Mouse (Mus musculus) embryonic facial prominence, embryonic 10.5 days (tissue): Measurements from ENCODE around the gene Ppard. TPM values are rescaled to one million over a fixed set of nuclear protein-coding genes. Genes with fewer than 3 reads are reported as not detected.
A peak's percentile ranks its signal among the peaks of the same experiment; 100 is the strongest.

ENCODE experiments used
- DNase-seq: peaks from one replicate; pipeline ENCODE4 v3.0.0-alpha.2; 2017; ENCODE audit warnings: low spot score
- H3K27ac ChIP-seq: fragments of 300-500 bp; sonication (generic); replicated peaks from 2 replicates; pipeline ENCODE4 v1.5.1; 2016; ENCODE audit warnings: mild to moderate bottlenecking
- H3K27me3 ChIP-seq: fragments of 300-500 bp; sonication (generic); replicated peaks from 2 replicates; pipeline ENCODE4 v1.6.1; 2016; ENCODE audit warnings: low read depth, mild to moderate bottlenecking; ENCODE audit not compliant: poor library complexity, severe bottlenecking
- H3K36me3 ChIP-seq: fragments of 300-500 bp; sonication (generic); replicated peaks from 2 replicates; pipeline ENCODE4 v1.6.1; 2016; ENCODE audit warnings: mild to moderate bottlenecking, moderate library complexity
- H3K4me1 ChIP-seq: fragments of 300-500 bp; sonication (generic); 2 replicates; pipeline ENCODE4 v1.6.1; 2016
- H3K4me3 ChIP-seq: fragments of 300-500 bp; sonication (generic); 2 replicates; pipeline ENCODE4 v1.5.1; 2016; ENCODE audit warnings: mild to moderate bottlenecking, moderate library complexity
- H3K9me3 ChIP-seq: fragments of 300-500 bp; sonication (generic); 2 replicates; pipeline ENCODE4 v1.6.1; 2016; ENCODE audit warnings: mild to moderate bottlenecking
- WGBS: fragments of 180-500 bp; shearing (Covaris S2); methylation state at CpG from one replicate; pipeline ENCODE4 v1.1.7; 2016; 5-methylcytosine and 5-hydroxymethylcytosine counted together
- polyA plus RNA-seq: library from polyadenylated mRNA; unstranded; fragments of >200 nt; fragmentation: Nextera tagmentation; extraction: Ambion mirVana; gene quantifications from 2 replicates; pipeline ENCODE4 v1.2.1, GENCODE M21; 2016

Ppard gene
- polyA plus RNA-seq, 1 experiment from 2014 or later: 1.4 TPM

- peaks cover 52% of the 10 kb centered on the region for H3K36me3 ChIP-seq
These were observed 108.6 kb downstream of the Ppard start for GRCm38 (mm10) chr17:28341091-28341490.

GRCm38 (mm10) chr17:28344050-28344607, 111.6 kb downstream of the Ppard start:
- 33% methylated on average over 4 of the region's 4 CpGs for WGBS
- Histone ChIP-seq H3K36me3 (peaks cover 26% of the 10 kb centered on the region), H3K4me3 (peak overlapping the region; percentile 36; the same call in 1 of the 2 replicates), H3K27ac (peak overlapping the region; percentile 84), H3K4me1 (peaks cover 89% of the 10 kb centered on the region), H3K27me3 (peaks cover 35% of the 10 kb centered on the region), H3K9me3 (no peaks in the 10 kb centered on the region)
- no peak for DNase-seq

More at GRCm38 (mm10) chr17:28341091-28341490, 108.6 kb downstream of the Ppard start:
- peaks cover 59% of the 10 kb centered on the region for H3K4me1 ChIP-seq
- peak overlapping the region; percentile 26 for H3K27ac ChIP-seq
- H3K27me3 ChIP-seq: peaks cover 19% of the 10 kb centered on the region
- no peaks in the 10 kb centered on the region for H3K9me3 ChIP-seq
- WGBS: 11% methylated on average over 26 of the region's 26 CpGs
- peak; percentile 84 for DNase-seq
- H3K4me3 ChIP-seq: peak overlapping the region; percentile 45

GRCm38 (mm10) chr17:28344670-28345069, 112.2 kb downstream of the Ppard start:
- peak overlapping the region; percentile 44 for H3K4me3 ChIP-seq
- H3K9me3 ChIP-seq: no peaks in the 10 kb centered on the region
- DNase-seq: no peak
- H3K36me3 ChIP-seq: peaks cover 20% of the 10 kb centered on the region
- peaks cover 39% of the 10 kb centered on the region for H3K27me3 ChIP-seq
- peak overlapping the region; percentile 84 for H3K27ac ChIP-seq
- peaks cover 95% of the 10 kb centered on the region for H3K4me1 ChIP-seq
- 51% methylated on average over 3 of the region's 3 CpGs for WGBS

GRCm38 (mm10) chr17:28345271-28345721, 112.8 kb downstream of the Ppard start:
- 8% methylated on average over 8 of the region's 8 CpGs for WGBS

GRCm38 (mm10) chr17:28345882-28346281, 113.4 kb downstream of the Ppard start:
- Histone ChIP-seq H3K27me3 (peaks cover 39% of the 10 kb centered on the region), H3K36me3 (peaks cover 8% of the 10 kb centered on the region), H3K4me1 (peaks cover 96% of the 10 kb centered on the region), H3K27ac (peak overlapping the region; percentile 84), H3K4me3 (peak overlapping the region; percentile 44), H3K9me3 (no peaks in the 10 kb centered on the region)
- peak; percentile 61 for DNase-seq
- 6% methylated on average over 10 of the region's 10 CpGs for whole genome bisulfite sequencing

More at GRCm38 (mm10) chr17:28345271-28345721, 112.8 kb downstream of the Ppard start:
- peaks cover 14% of the 10 kb centered on the region for H3K36me3 ChIP-seq
- peaks cover 39% of the 10 kb centered on the region for H3K27me3 ChIP-seq
- H3K4me1 ChIP-seq: peaks cover 98% of the 10 kb centered on the region
- no peaks in the 10 kb centered on the region for H3K9me3 ChIP-seq
- H3K4me3 ChIP-seq: peak overlapping the region; percentile 44
- DNase-seq: no peak
- peak overlapping the region; percentile 84 for H3K27ac ChIP-seq

DNA sequence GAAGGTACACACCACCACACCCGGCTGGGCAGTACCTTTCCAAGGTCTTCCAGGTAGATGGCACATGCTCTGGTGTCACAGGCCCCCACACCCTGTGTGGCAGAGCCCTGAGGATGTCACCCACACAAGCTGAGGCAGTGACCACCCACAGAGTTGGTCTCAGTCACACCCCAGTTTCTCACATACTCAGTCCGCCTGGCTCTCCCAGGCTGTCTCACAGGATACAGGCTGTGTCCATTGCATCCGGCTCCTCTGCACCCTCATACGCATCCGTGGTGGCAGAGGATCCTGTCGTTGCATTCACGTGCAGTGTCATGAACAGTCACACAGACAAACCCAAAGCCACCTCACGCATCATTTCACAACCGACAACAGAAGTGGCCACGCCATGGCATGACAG, 114.8 kb downstream of the Ppard start:
- no peak for DNase-seq
- Histone ChIP-seq H3K36me3 (0 out of 2 replicates have a peak, but pooled peaks cover 2% of the 10 kb centered on the region), H3K27me3 (peaks cover 43% of the 10 kb centered on the region), H3K4me1 (peaks cover 96% of the 10 kb centered on the region), H3K4me3 (peak overlapping the region; percentile 4; the same call in 1 of the 2 replicates), H3K9me3 (no peaks in the 10 kb centered on the region), H3K27ac (no peak overlapping the region)
- 81% methylated on average over 10 of the region's 10 CpGs for WGBS

- no peaks in the 10 kb centered on the region for H3K9me3 ChIP-seq
- H3K27ac ChIP-seq: peak overlapping the region; percentile 96
- H3K36me3 ChIP-seq: 0 out of 2 replicates have a peak, but pooled peaks cover 2% of the 10 kb centered on the region
- H3K27me3 ChIP-seq: peaks cover 51% of the 10 kb centered on the region
- DNase-seq: no peak
- peaks cover 94% of the 10 kb centered on the region for H3K4me1 ChIP-seq
- 33% methylated on average over 6 of the region's 6 CpGs for WGBS
- peak overlapping the region; percentile 91 for H3K4me3 ChIP-seq
These were observed 115.7 kb downstream of the Ppard start for GRCm38 (mm10) chr17:28348211-28348610.

DNA sequence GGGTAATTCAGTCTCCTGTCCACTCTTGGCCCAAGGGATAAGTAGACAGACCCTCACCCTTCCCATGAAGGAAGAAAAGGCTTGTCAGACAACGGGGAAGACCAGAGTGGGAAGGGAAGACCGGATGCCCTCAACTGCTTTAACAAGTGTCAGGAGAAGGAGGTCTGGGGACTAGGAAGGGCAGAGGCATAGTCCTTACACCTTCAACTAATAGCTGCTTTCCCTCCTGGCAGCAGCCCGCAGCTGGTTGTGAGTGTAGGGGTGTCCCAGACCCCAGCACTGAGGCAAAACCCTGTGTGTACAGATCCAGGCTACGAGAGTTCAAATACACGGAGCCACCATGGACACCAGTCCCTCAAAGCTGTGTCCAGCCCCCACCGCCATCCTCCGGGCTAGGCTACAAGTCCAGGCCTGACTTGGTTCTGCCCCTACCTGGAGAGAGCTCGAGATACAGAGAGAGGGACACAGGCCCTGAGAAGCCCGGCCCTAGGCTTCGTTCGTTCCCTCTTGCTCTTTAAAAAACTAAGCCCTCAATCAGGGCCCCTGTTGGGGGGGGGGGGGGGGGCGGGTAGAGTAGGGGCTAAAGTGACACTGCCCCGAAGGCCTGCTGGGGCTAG, 116.9 kb downstream of the Ppard start:
- Histone ChIP-seq H3K27me3 (peaks cover 60% of the 10 kb centered on the region), H3K4me3 (peak overlapping the region; percentile 91), H3K36me3 (0 out of 2 replicates have a peak, but pooled peaks cover 2% of the 10 kb centered on the region), H3K27ac (peak overlapping the region; percentile 96), H3K9me3 (0 out of 2 replicates have a peak, but pooled peaks cover 3% of the 10 kb centered on the region), H3K4me1 (peaks cover 83% of the 10 kb centered on the region)
- DNase-seq: peak; percentile 62
- 6% methylated on average over 13 of the region's 13 CpGs for WGBS

DNA sequence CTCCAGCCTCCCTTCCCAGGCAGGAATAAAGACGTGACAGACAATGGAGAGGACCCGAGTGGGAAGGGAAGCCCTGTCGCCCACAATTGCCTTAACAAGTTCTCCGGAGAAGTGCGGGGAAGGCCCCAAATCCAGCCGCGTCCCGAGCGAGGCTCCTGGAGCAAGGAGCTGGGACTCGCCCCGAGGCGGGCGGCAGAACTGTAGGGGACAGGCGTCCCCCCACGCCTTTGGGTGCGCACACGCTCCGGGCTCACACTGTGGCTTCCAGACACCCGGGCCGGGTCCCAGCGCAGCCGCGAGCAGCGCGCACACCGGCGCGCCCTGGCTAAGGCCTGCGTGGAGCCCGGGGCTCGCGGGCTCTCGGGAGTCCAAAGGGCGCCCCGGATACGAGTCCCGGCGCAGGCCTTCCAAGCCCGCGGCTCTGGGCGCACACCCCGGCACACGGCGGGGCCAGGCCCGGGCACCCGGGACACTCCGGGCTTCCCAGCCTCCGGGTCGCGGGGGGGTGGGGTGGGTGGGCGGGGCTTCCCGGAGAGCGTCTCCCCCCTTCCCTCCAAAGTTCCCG, 117.5 kb downstream of the Ppard start:
- Histone ChIP-seq H3K36me3 (0 out of 2 replicates have a peak, but pooled peaks cover 2% of the 10 kb centered on the region), H3K4me3 (peak overlapping the region; percentile 91), H3K27ac (peak overlapping the region; percentile 96), H3K27me3 (peaks cover 55% of the 10 kb centered on the region), H3K9me3 (0 out of 2 replicates have a peak, but pooled peaks cover 3% of the 10 kb centered on the region), H3K4me1 (peaks cover 77% of the 10 kb centered on the region)
- DNase-seq: peak; percentile 68
- WGBS: under 1% methylated on average over 54 of the region's 54 CpGs

GRCm38 (mm10) chr17:28350466-28351352, 118.2 kb downstream of the Ppard start, which contains the start of gene Tead3:
TSS of gene Tead3 (minus strand) at chr17:28350817.
- 0 out of 2 replicates have a peak, but pooled peaks cover 2% of the 10 kb centered on the region for H3K36me3 ChIP-seq
- peak within 1 kb of the TSS; percentile 91 for H3K4me3 ChIP-seq
- peaks cover 69% of the 10 kb centered on the region for H3K4me1 ChIP-seq

More at GRCm38 (mm10) chr17:28350466-28351352, 118.2 kb downstream of the Ppard start, which contains the start of gene Tead3:
- peaks cover 55% of the 10 kb centered on the region for H3K27me3 ChIP-seq
- WGBS: under 1% methylated on average over 73 of the region's 73 CpGs
- H3K9me3 ChIP-seq: 0 out of 2 replicates have a peak, but pooled peaks cover 3% of the 10 kb centered on the region
- DNase-seq: peak; percentile 95
- peak within 1 kb of the TSS; percentile 96 for H3K27ac ChIP-seq
